Mouse (Mus musculus) kidney, postnatal 14 days (tissue): ENCODE measurements at regions not wholly inside any gene's neighbourhood (a gene's known extent, or its start where the extent isn't known, plus 50 kb on each side); places are given as distances from the start of the nearest gene placed in this dataset.

ENCODE experiments used
- DNase-seq: peaks from one replicate; pipeline ENCODE4 v3.0.0; 2022; ENCODE audit warnings: mixed read lengths

- DNase-seq: peak; percentile 91
Observed at GRCm38 (mm10) chr17:83276000-83276891, 61.2 kb downstream of the Pkdcc start.

GRCm38 (mm10) chr17:83277117-83277947 lies 62.2 kb downstream of the Pkdcc start:
- DNase-seq: peak; percentile 72

DNA sequence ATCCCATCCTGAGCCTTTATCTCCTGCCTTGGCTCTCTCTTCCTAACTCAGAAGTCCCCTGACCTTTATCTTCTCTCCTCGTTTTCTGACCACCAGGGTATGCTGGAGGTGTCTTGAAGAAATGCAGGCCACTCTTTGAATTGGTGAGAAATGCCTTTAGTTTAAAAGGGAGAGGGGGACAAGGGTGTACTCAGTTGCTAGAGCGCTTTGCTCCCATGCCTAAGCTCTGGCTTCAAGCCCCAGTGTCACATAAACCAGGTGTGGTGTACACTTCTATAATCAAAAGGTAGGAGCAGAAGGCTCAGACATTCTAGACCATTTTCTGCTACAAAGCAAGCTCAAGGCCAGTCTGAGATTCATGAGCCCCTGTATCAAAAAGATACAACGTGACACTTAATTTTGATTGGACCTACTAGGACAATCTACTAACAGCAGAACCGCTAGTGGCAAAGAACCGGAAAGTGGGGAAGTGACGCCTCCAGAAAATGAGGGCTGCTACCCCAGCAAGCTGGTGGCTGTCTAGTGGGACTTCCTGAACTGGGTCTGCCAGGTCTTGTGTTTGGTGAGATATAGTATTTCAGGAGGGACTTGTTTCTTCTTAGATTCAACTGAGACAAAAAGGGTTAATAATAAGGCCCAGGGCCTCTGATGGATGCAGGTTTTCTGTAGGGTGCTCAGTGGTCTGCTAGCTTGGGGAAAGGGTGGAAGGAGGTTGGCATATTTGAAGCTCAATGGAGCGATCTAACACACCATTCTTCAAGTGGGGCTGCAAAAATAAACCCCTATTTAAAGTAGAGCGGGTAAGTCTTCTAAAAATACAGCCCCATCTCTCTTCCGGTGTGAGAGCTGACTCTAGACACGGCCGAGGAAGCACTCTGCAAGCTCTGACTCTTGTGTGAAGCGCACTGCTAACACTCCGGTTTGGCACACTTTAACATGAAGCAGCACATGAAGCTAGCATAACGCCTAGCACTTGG lies 63.1 kb downstream of the Pkdcc start:
- no peak for DNase-seq

- no peak for DNase-seq
Observed at GRCm38 (mm10) chr17:83283328-83283727, 67.4 kb upstream of the Eml4 start.

- no peak for DNase-seq
Observed at GRCm38 (mm10) chr17:83287381-83288142, 63.2 kb upstream of the Eml4 start.

GRCm38 (mm10) chr17:83288143-83288492 lies 62.6 kb upstream of the Eml4 start:
- peak; percentile 38 for DNase-seq

DNA sequence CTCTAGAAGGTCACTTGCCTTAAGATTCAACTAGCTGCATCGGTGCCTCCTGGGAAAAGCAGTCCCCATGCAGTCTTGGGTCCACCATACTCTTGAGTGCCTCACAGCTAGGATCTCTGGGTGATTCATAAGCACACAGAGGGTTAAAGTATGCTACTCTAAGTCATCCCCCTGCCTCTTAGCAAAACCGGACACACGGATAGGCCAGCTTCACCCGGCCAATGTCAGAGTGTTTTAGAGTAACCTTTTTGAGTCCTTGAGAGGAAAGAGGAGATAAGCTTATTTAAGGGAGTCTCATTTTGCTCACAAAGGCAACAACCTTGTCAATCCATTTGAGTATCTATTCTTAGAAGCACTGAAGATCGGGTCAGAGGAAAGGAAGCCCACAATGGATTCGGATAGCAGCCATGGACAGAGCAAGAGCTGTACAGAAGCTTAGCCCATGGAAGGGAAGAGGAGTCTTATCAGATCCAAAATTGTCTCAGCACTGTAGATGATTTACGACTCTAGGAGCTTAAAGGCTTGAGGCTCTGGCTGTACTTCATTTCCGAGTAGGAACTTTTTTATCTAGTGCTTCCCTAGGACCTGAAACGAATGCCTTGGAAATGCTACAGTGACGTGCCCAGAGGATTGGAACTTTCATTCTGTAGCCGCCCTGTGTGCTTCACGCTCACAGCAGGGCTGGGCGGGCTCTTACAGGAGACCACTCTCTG lies 55.0 kb upstream of the Eml4 start:
- peak; percentile 42 for DNase-seq

GRCm38 (mm10) chr17:83297379-83298121 lies 53.2 kb upstream of the Eml4 start:
- DNase-seq: no peak
